Mouse (Mus musculus): ENCODE results near the gene Lpo. TPM values are rescaled to one million over a fixed set of nuclear protein-coding genes. Genes with fewer than 3 reads are reported as not detected.
A peak's percentile ranks its signal among the peaks of the same experiment; 100 is the strongest.
"Not testable (repeated sequence)": the region's sequence is repeated elsewhere in the genome, so short reads cannot be mapped to it uniquely, and the experiment has no call there.

Lpo gene
- polyA plus RNA-seq (2015; fragmentation: Nextera tagmentation; extraction: Ambion mirVana), result 1.0 and 2.7 TPM in 2 replicates

DNA sequence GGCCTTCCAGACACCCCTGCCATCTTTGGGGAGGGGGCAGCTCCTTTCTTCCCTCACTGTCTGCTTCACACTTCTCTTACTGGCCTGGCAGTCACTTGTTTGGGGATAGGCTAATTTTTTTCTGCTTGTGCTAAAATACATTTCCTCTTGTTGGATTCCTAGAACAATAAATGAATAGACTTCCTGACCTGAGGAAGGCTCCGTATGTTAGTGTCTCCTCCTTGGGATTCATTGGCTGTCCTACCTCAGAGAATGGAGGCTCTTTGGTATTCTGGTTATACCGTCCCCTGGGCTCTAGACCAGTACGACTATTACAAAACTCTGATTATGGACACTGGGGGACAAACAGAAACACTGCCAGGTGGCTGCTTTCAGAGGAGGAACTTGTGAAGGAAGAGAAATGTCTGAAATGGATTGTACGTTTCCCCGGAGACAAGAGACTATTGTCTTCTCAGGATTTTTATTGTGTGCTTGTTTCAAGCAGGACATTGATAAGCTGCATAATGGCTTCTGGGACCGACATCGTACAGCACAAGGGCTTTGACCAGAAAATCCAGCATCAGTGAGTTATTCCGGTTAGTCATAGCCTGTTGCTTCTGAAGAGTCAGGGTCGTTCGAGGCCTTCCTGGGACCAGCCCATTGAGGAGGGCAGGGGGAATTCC is at the start of gene Lpo:
TSS of gene Lpo (minus strand) at position 51 of the 662 bp plus-strand sequence.
- Histone ChIP-seq H3K27ac (replicated peaks) (0 out of 2 replicates have a peak within 1 kb of the TSS, but pooled peaks have one; percentile 9), H3K4me2 (no peak within 1 kb of the TSS), H3K4me1 (0 out of 2 replicates have a peak, but pooled peaks cover 5% of the 10 kb centered on the region), H3K36me3 (no peaks in the 10 kb centered on the region), H3K4me3 (replicated peaks) (no peak within 1 kb of the TSS), H3K9me3 (replicated peaks) (no peaks in the 10 kb centered on the region), H3K27me3 (replicated peaks) (0 out of 2 replicates have a peak, but pooled peaks cover 3% of the 10 kb centered on the region), H3K9ac (replicated peaks) (no peak within 1 kb of the TSS)
- ATAC-seq (ENCODE audit: low FRiP score), result no peak
- 17% methylated on average over 10 of the region's 10 CpGs for WGBS

DNA sequence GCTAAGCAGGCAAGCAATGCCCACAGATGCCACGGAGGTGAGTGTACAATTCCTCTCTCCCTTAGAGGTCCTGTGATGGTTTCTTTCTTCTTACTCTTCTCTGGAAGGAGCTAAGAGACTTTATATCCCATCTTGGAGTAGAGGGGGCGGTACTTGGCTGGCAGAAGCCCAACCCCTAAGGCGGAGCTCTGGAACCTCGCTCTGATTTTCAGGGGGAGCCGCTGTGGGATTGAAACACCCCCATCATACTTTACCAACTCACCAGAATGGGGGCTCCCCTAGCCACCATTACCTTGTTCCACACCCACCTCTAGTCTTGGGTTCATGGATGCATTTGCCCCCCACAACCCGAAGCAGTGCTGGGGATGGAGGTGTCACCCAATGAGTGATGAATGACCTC is 47.3 kb upstream of the Lpo start, which contains the start of gene Epx:
TSS of gene Epx (minus strand) at position 101 of the 400 bp plus-strand sequence.
- Histone ChIP-seq H3K36me3 (no peaks in the 10 kb centered on the region), H3K4me1 (peaks cover 8% of the 10 kb centered on the region), H3K27ac (replicated peaks) (no peak within 1 kb of the TSS), H3K4me2 (no peak within 1 kb of the TSS), H3K9me3 (replicated peaks) (no peaks in the 10 kb centered on the region), H3K27me3 (replicated peaks) (no peaks in the 10 kb centered on the region), H3K9ac (replicated peaks) (no peak within 1 kb of the TSS), H3K4me3 (replicated peaks) (no peak within 1 kb of the TSS)
- no peak for ATAC-seq (ENCODE audit: low FRiP score)
- 83% methylated on average over 6 of the region's 6 CpGs for WGBS

DNA sequence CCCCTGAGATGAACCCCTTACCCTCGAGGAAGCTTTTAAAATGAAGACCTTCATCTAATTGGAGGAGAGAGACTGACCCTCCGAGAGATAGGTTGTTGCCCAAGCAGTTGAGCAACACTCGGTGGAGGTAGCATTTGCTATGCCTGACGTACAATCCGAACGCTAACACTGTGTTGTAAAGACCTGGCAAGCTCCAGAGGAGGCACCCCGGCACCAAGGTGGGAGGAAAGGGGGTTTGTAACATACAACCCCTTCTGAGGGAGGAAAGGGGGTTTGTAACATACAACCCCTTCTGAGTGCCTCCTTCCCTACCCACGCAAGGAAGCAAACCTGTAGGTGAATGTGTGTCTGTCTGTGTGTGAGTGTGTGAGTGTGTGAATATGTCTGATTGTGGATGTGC is 43.7 kb upstream of the Lpo start:
- WGBS, result 39% methylated on average over 8 of the region's 8 CpGs
- no peak for ATAC-seq (ENCODE audit: low FRiP score)
- no peak overlapping the region for H3K4me2 ChIP-seq

DNA sequence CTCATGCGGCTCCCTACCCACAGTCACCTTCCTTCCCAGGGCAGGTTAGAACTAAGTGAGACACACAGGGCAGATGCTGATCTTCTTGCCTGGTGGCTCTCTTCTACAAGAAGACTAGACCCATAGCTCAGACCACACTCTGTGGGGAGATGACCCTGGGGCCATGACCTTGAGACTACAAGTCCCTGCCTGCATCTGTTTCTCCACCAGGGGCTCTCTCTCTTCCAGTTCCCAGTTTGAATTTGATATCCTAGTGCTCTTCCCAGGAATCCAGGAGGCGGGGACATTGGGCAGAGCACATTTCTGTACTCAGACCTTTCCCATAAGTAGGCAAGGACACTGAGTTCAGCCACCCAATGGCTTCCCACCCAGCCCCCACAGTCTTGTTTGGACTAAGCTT is 42.0 kb upstream of the Lpo start:
- no peak for ATAC-seq (ENCODE audit: low FRiP score)
- Histone ChIP-seq H3K4me3 (replicated peaks) (no peak overlapping the region), H3K9ac (replicated peaks) (no peak overlapping the region), H3K36me3 (no peaks in the 10 kb centered on the region), H3K9me3 (replicated peaks) (no peaks in the 10 kb centered on the region), H3K27ac (replicated peaks) (no peak overlapping the region), H3K27me3 (replicated peaks) (no peaks in the 10 kb centered on the region), H3K4me2 (no peak overlapping the region), H3K4me1 (no peaks in the 10 kb centered on the region)
- WGBS, result 84% methylated on average over 2 of the region's 2 CpGs

More for the DNA sequence above, 43.7 kb upstream of the Lpo start:
- no peaks in the 10 kb centered on the region for H3K9me3 ChIP-seq (replicated peaks)
- H3K27me3 ChIP-seq (replicated peaks), result no peaks in the 10 kb centered on the region
- H3K4me3 ChIP-seq (replicated peaks), result no peak overlapping the region
- no peaks in the 10 kb centered on the region for H3K36me3 ChIP-seq
- no peak overlapping the region for H3K27ac ChIP-seq (replicated peaks)
- H3K4me1 ChIP-seq, result no peaks in the 10 kb centered on the region
- no peak overlapping the region for H3K9ac ChIP-seq (replicated peaks)

DNA sequence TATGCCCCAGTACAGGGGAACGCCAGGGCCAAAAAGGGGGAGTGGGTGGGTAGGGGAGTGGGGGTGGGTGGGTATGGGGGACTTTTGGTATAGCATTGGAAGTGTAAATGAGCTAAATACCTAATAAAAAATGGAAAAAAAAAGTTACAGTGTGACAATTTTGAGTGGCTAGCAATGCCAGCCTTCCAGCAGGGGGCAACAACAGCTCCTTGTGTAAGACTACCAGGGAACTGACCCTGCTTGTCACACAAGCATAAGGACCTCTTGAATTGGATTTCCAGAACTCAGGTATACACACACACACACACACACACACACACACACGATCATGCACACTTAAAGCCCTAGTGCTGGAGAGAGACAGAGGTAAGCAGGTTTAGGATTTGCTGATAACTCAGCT is 38.8 kb upstream of the Lpo start:
- H3K9ac ChIP-seq (replicated peaks); H3K27ac ChIP-seq (replicated peaks); ATAC-seq (ENCODE audit: low FRiP score); H3K36me3 ChIP-seq; H3K27me3 ChIP-seq (replicated peaks); H3K4me2 ChIP-seq; H3K4me3 ChIP-seq (replicated peaks); H3K9me3 ChIP-seq (replicated peaks); H3K4me1 ChIP-seq: not testable (repeated sequence)
- 86% methylated on average over 1 of the region's 2 CpGs for WGBS

DNA sequence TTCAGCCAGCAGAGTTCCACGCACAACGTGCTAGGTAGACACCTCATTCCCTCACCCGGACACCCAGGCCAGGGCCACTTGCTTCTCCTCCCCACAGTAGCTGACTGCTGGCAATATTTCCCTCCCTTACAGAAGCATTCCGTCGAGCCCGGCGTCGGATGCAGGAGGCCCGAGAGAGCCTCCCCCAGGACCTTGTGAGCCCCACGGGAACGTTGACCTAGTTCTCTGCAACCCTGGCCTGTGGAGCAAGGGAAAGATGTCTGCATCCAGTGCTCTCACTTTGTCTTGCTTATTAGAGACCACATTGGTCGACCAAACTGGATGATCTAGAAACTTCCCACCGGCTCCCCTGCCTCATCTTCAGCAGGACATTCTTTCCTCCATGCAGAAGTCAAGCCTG is 34.7 kb upstream of the Lpo start:
- Histone ChIP-seq H3K4me2 (no peak overlapping the region), H3K4me1 (no peaks in the 10 kb centered on the region), H3K27ac (replicated peaks) (no peak overlapping the region), H3K36me3 (peaks cover 11% of the 10 kb centered on the region), H3K4me3 (replicated peaks) (no peak overlapping the region), H3K9ac (replicated peaks) (no peak overlapping the region), H3K9me3 (replicated peaks) (no peaks in the 10 kb centered on the region), H3K27me3 (replicated peaks) (no peaks in the 10 kb centered on the region)
- 92% methylated on average over 13 of the region's 13 CpGs for WGBS
- no peak for ATAC-seq (ENCODE audit: low FRiP score)

DNA sequence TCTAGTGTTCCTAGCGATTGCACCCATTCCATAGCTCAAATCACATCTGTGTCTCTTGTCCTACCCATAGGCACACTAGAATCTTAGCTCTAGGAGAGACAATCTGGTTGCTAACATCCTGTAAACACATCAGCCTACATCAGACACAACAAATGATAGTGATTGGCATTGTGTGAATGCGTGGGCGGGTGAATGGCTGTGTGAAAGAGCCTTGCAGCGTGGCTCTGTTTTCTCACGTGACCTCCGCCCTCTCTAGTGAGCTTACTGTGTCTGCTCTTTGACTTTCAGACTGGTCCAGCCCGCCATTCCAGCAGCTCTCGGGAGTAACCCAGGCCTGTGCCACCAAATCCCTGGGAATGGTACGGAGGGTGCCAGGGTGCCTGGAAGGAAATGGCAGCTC is 32.3 kb upstream of the Lpo start:
- H3K9me3 ChIP-seq (replicated peaks), result no peaks in the 10 kb centered on the region
- peaks cover 16% of the 10 kb centered on the region for H3K36me3 ChIP-seq
- no peak overlapping the region for H3K27ac ChIP-seq (replicated peaks)
- H3K4me2 ChIP-seq, result no peak overlapping the region
- H3K27me3 ChIP-seq (replicated peaks), result no peaks in the 10 kb centered on the region
- no peak overlapping the region for H3K9ac ChIP-seq (replicated peaks)
- ATAC-seq (ENCODE audit: low FRiP score), result no peak
- WGBS, result 72% methylated on average over 9 of the region's 9 CpGs
- no peak overlapping the region for H3K4me3 ChIP-seq (replicated peaks)
- no peaks in the 10 kb centered on the region for H3K4me1 ChIP-seq

DNA sequence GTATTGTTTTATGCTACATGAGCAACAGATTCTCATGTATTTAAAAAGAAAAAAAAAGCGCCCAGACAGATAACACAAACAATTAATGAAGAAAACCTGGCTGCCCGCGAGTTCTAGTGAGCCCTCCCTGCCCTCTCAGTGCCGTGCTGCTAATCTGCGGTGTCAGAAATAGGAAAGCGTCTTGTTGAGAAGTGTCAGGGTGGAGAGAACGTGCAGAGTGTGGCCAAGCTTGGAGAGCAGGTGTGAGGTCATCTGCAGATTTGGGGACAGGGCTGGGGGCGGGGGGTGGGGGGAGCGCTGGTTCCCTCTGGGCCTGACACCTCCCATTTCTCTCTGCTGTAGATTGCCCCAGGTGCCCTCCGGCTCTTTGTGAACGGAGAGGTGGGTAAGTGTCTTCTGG is 31.2 kb upstream of the Lpo start:
- H3K4me1 ChIP-seq, result no peaks in the 10 kb centered on the region
- H3K36me3 ChIP-seq, result peaks cover 16% of the 10 kb centered on the region
- H3K4me2 ChIP-seq, result no peak overlapping the region
- H3K4me3 ChIP-seq (replicated peaks), result no peak overlapping the region
- no peaks in the 10 kb centered on the region for H3K9me3 ChIP-seq (replicated peaks)
- H3K27ac ChIP-seq (replicated peaks), result no peak overlapping the region
- H3K27me3 ChIP-seq (replicated peaks), result no peaks in the 10 kb centered on the region
- WGBS, result 94% methylated on average over 11 of the region's 11 CpGs
- ATAC-seq (ENCODE audit: low FRiP score), result no peak
- H3K9ac ChIP-seq (replicated peaks), result no peak overlapping the region

DNA sequence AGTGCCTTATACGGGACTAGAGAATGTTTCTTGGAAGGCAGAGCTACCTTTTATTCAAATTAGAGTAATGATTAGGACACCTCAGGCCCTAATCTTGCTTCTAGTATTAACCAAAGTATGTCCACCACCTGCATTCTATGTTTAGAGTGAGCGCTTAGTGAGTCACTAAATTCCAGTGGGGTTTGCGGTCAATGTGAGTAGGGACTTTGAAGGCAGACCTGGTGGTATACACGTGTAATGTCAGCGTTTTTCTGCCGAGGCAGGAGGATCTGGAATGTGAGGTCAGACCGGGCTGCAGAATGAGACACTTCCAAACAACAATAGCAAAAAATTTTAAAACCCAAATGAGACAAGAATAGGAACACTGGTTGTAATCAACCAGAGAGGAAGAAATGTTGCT is 26.5 kb upstream of the Lpo start:
- Histone ChIP-seq H3K4me3 (replicated peaks) (no peak overlapping the region), H3K9me3 (replicated peaks) (no peaks in the 10 kb centered on the region), H3K27ac (replicated peaks) (no peak overlapping the region), H3K4me1 (peaks cover 14% of the 10 kb centered on the region), H3K36me3 (peaks cover 8% of the 10 kb centered on the region; the same call in 1 of the 2 replicates), H3K9ac (replicated peaks) (no peak overlapping the region), H3K27me3 (replicated peaks) (no peaks in the 10 kb centered on the region), H3K4me2 (no peak overlapping the region)
- ATAC-seq (ENCODE audit: low FRiP score), result no peak
- WGBS, result 93% methylated on average over 7 of the region's 7 CpGs

DNA sequence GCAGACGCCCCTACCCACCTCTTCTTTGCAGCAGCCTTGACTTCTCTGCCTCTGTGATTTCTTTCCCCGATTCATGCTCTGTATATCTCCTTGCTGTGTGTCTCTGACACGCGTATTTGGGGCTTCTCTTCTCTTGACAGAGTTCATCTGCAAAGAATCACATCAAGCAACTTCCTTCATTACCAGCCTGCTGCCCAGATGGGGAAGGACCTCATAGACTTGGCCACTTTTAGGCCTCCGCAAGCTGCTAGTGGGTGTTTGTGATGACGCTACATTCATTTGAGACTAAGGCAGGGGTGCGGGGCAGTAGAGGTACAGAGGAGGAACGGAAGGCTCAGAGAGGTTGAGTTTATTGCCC is 25.5 kb upstream of the Lpo start:
- H3K27me3 ChIP-seq (replicated peaks), result no peaks in the 10 kb centered on the region
- peak overlapping the region; percentile 55 for H3K9ac ChIP-seq (replicated peaks)
- no peaks in the 10 kb centered on the region for H3K9me3 ChIP-seq (replicated peaks)
- peak overlapping the region; percentile 68 for H3K4me3 ChIP-seq (replicated peaks)
- peak overlapping the region; percentile 86 for H3K27ac ChIP-seq (replicated peaks)
- peak overlapping the region; percentile 87 for H3K4me2 ChIP-seq
- peaks cover 14% of the 10 kb centered on the region for H3K4me1 ChIP-seq
- WGBS, result 28% methylated on average over 8 of the region's 8 CpGs
- H3K36me3 ChIP-seq, result peaks cover 8% of the 10 kb centered on the region; the same call in 1 of the 2 replicates
- peak; percentile 56 for ATAC-seq (ENCODE audit: low FRiP score)

DNA sequence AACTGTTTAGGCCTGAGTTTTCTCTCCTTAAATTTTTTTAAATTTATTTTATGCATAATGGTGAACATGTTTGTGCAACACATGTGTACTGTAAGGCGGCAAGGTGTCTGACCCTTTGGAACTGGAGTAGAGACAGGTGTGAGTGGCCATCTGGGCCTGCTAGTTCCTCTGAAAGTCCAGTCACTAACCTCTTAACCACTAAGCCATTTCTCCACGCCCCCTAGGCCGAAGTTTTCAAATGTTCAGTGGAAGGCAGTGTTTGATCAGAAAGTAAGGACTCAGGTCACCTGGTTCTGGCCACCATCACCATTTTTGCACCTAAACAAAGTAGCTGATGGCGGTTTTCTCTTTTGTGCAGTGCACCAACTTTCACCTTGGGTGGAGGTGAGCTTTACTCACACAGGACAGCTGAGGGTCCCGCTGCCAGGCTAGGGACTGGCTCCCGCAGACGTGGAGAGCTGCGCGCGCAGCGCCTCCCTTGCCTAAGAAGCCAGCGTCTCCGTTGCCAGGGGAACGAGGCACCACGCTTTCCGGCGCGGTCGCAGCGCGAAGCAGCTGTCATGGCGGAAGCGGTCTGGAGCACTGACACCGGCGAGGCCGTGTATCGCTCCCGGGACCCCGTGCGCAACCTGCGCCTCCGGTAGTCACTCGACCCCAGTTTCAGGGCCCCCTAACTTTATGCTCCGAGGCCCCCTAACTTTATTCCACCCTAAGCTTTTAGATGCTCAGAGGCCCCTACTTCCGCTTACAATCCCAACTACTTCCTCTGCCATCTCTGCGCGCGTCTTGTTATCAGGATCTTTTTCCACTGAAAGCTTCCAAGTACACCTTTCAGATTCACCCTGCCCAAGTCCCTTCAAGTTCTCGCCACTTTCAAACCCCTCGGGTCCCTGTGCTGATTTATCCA is 24.9 kb upstream of the Lpo start, which contains the start of gene Mks1:
TSS of gene Mks1 (plus strand) at position 526 of the 907 bp plus-strand sequence.
- Histone ChIP-seq H3K9ac (replicated peaks) (peak within 1 kb of the TSS; percentile 55), H3K4me2 (peak within 1 kb of the TSS; percentile 87), H3K4me1 (peaks cover 14% of the 10 kb centered on the region), H3K27me3 (replicated peaks) (no peaks in the 10 kb centered on the region), H3K9me3 (replicated peaks) (no peaks in the 10 kb centered on the region), H3K36me3 (peaks cover 6% of the 10 kb centered on the region; the same call in 1 of the 2 replicates), H3K4me3 (replicated peaks) (peak within 1 kb of the TSS; percentile 68), H3K27ac (replicated peaks) (peak within 1 kb of the TSS; percentile 86)
- peak; percentile 94 for ATAC-seq (ENCODE audit: low FRiP score)
- WGBS, result 5% methylated on average over 40 of the region's 40 CpGs

DNA sequence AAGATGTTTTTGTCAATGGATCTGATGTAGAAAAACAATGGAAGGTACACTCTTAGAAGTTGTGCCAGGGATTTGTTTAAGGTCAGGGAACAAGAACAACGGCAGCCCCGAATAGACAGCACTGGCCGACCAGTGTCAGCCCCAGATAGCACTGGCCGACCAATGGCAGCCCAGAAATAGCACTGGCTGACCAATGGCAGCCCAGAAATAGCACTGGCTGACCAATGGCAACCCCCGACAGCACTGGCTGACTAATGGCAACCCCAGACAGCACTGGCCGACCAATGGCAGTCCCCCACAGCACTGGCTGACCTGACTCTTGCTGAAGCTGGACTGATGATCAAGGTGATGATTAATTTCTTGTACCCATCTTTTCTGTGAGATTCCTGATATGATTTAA is 19.8 kb upstream of the Lpo start:
- Histone ChIP-seq H3K27ac (replicated peaks) (no peak overlapping the region), H3K9ac (replicated peaks) (no peak overlapping the region), H3K27me3 (replicated peaks) (no peaks in the 10 kb centered on the region), H3K4me2 (no peak overlapping the region), H3K4me3 (replicated peaks) (no peak overlapping the region), H3K36me3 (no peaks in the 10 kb centered on the region), H3K4me1 (peaks cover 5% of the 10 kb centered on the region), H3K9me3 (replicated peaks) (no peaks in the 10 kb centered on the region)
- ATAC-seq (ENCODE audit: low FRiP score), result no peak
- WGBS, result 74% methylated on average over 6 of the region's 6 CpGs

Data from neural tube, embryonic 15.5 days (tissue).